Mouse (Mus musculus): ENCODE measurements around the gene Pcgf6.
A peak's percentile ranks its signal among the peaks of the same experiment; 100 is the strongest.

The Pcgf6 gene

DNA sequence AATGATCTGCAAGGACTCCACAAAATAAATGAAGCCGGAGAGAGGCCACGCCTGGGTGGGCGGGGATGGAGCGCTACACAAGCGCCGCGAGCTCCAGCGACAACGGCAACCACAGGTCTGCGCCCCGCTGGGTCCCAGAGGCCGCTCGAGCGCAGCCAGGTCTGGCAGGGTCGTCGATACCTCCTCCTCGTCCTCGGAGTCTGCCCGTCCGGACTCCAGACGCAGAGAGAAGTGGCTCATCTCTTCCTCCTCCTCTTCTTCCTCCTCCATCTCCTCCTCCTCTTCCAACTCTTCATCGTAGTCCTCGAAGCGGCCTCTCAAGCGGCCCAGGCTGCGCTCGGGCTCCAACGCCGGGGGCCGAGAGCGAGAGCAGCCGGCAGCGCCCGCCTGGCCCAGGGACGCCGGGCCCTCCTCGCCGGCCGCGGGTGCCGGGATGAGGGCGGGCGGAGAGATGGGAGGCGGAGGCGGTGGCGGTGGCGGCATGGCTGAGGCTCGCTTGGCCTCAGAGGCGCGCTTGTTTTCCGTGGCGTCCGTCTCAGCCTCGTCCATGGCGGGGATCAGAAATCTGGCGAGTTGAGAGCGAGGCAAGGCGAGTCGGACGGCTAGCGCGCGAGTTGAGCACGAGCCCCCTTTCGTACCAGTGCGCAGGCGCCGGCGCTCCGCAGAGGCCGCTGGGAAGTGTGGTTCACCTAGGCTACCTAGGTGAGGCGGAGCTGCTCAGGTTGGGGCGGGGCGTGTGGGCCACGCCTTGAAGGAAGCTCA lies at the start of gene Pcgf6:
TSS of gene Pcgf6 (minus strand) at position 636 of the 762 bp plus-strand sequence.
- peak; percentile 87 to 92 for DNase-seq

DNA sequence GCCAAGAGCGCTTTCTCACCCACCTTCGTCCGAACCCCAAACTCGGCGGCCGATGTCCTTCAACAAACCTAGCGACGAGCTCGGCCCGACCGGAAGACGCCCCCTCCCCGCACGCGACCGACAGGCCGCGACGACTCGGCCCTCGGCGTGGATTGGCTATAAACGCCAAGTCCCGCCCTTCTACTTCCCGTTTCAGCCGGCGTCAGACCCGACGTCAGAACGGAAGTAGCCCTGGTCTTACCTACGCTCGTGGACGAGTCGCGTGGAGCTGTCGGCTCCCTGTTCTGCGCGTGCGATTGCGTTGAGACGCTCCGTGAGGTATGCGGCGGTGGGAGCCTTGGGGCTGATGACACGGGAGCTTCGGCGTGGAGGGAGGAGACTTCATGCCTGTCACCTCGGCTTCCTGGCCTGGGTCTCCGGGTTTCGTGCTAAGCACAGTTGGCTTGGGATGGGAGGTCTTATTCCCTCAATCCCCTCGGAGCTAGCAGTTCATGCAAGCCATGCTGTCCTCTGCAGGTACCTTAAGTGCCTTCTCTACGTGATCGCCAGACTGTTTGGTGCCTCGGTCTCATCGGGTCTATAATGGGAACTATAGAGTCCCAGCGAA lies 39.9 kb upstream of the Pcgf6 start, which contains the start of the genes Usmg5 and Pdcd11:
TSS of gene Usmg5 (minus strand) at position 98 of the 607 bp plus-strand sequence.
TSS of gene Pdcd11 (plus strand) at position 219 of the 607 bp plus-strand sequence.
- peak; percentile 97 to 98 for DNase-seq

DNA sequence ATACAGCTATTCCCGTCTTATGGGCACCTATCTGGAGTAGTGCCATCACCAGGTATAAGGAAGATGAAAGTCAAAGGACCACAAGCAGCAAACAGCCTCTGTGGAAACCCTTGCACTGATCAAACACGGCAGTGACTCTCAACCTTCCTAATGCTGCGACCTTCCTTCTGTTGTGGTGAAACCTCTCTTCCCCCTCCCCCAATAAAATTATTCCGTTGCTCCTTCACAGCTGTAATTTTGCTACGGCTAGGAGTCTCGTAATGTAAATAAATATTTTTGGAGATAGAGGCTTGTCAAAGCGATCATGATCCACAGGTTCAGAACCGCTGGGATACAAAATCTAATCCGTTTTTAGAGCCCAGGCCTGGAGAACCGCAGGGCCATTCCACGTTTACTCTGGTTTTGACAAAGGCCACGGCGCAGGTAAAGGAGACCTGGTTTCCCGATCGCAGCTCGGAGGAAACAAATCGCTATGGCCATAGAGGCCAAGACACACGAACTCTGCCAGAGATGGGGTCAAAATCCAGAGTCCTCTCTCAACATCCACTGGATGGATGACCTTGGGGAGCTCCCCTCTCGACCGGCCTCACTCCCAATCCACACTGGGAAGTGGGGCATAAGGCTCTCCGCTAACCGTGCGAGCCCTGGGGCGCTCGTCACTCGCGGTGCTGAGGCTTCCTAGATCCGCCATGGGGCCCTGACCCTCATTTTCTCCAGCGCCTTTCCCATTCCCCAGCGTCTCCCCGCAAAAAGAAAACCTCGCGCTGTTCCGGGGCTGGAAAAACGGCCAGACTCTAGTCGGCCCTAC lies 39.2 kb upstream of the Pcgf6 start:
- peak; percentile 51 to 55 for DNase-seq

DNA sequence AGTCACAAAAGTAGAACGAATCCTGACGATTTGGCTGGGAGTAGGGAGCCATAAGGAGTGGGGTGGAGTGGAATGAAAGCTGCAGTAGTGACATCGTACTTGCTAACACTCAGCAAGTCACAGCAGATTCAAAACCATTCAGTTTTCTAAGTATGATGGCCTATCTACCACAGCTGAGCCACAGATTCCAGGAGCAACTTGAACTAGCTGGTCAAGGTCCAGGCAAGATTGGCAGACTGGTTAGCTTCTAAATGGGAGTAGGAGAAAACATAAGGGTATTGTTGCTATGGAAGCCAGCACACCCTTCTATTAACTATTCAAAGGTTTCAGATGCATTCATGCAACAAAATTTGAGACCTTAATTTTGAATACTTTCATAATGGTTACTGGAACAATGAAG lies 37.5 kb upstream of the Pcgf6 start:
- DNase-seq, result peak; percentile 68 to 73

DNA sequence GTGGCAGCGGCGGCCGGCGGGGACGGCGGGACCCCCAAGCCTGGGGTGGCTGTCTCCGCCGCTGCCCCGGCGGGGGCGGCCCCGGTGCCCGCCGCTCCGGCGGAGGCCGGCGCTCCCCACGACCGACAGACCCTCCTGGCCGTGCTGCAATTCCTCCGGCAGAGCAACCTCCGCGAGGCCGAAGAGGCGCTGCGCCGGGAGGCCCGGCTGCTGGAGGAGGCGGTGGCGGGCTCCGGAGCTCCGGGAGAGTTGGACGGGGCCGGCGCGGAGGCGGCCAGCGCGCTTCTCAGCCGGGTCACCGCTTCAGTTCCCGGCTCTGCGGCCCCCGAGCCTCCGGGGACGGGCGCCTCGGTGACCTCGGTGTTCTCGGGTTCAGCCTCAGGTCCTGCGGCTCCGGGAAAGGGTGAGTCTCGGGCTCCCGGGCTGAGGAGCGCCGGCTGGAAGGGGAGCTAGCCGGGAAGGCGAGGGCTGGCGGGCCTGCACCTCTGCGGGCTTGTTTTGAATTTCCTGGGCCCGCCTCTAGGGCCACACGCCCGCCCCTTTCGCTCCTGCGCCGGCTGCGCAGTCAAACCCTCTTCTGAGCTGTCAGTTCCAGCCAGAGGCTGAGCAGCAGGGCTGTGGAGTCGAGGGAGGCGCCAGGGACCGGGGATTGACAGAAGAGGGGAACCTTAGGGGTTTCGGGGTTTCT lies 17.4 kb upstream of the Pcgf6 start:
- peak; percentile 89 to 92 for DNase-seq

DNA sequence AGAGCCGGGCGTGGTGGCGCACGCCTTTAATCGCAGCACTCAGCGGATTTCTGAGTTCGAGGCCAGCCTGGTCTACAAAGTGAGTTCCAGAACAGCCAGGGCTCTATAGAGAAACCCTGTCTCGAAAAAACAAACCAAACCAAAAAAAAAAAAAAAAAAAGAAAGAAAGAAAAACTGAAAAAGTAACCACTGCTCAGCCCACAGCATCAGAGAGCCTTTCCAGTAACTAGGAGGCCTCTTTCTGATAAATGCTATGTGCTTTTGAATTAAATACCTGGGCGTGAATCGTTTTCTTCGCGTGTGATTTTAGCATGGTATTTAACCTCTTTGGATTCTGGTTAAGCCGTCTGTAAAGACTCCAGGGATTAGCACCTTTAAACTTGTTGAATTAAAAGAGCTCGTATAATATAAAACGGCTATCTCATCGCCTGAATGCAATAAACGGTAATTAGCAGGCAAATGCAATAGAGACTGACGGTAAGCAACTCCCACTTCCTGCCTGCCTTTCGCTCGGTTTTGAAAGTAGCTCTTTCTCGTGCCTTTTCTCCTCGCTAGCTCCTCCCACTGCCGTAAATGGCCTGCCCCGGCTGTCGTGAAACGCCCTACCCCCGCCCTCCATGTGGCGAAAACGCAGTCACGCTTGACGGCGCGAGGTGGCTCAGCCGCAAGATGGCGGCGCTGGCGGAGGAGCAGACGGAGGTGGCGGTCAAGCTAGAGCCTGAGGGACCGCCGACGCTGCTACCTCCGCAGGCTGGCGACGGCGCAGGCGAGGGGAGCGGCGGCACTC lies 16.6 kb upstream of the Pcgf6 start, which contains the start of gene Taf5:
TSS of gene Taf5 (plus strand) at position 651 of the 787 bp plus-strand sequence.
- DNase-seq, result peak; percentile 97 to 98

DNA sequence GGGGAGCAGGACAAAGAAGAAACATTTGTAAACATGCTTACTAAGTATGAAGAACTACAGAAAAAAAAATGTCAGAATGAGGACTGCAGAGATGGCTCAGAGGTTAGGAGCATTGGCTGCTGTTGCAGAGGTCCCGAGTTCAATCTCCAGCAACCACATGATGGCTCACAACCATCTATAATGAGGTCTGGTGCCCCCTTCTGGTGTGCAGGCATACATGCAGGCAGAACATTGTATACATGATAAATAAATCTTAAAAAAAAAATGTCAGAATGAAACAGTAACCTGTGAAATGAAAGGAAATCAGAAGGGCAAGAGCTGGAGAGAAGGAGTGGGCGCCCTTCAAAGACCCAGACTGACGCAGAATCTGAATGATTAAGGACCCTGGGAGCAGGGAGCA lies 15.2 kb upstream of the Pcgf6 start:
- DNase-seq, result no peak

DNA sequence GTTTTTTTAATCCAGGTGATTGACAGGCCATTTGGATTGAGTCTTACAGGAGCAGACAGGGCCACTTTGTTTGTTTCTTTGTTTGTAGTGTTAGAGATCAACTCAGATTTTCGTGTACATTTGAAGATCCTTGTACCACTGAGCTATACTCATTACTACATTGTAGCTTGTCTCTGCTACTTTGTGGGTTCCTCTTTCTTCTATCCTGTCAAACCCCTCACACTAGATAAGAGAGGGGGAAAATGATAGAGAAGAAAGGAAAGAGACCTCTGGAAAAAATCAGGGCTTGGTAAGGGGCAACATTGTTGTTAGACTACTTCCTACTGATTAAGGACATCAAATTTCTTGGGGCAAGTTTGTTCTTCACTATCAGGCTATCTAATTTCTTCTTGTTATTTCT lies 7.0 kb upstream of the Pcgf6 start:
- DNase-seq, result no peak

DNA sequence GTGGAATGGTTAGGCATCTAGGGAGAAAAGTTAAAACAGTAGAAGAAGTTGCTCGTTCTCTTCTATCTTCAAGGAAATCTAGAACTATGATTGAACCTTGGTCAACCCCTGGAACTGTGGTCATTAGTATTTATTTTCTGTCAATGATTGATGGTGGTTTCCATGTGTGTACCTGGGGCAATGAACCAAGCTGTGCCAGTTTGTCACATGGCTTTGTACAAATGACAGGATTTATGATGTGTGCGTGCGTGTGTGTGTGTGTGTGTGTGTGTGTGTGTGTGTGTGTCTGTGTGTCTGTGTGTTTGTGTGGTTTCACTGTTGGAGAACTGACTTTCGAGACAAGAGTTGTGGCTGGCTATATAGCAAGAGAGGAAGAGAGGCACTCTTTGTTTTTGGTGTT lies 2.8 kb upstream of the Pcgf6 start:
- DNase-seq, result peak; percentile 68 to 78

DNA sequence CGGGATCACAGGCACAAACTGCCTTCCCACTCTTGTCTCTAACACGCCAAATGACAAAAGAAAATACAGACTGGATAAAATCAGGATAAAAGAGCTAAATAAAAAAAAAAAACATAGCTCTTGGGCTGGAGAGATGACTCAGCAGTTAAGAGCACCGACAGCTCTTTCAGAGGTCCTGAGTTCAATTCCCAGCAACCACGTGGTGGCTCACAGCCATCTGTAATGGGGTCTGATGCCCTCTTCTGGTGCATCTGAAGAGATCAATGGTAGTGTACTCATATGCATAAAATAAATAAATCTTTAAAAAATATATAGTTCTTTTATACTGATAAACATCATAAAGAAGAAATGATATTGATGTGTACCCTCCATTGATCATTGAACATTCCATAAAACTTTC lies 2.2 kb upstream of the Pcgf6 start:
- no peak for DNase-seq

DNA sequence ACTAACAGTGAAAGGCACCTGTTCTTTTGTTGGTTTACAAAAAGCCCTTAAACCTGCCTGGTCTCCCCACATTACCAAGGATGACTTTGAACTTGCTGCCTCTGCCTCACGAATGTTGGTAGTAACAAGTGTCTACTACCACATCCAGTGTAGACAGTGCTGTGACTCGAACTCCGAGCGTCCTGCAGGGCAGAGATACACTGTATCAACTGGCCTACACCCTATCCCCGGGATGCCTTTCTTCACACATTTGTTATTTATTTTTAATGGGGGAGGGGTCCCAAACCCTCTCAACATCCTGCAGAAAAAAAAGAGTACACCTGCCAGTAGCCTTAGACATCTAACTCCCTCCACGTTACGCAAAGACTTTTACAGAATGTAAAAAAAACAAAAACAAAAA lies 866 bp downstream of the Pcgf6 start:
- no peak for DNase-seq

DNA sequence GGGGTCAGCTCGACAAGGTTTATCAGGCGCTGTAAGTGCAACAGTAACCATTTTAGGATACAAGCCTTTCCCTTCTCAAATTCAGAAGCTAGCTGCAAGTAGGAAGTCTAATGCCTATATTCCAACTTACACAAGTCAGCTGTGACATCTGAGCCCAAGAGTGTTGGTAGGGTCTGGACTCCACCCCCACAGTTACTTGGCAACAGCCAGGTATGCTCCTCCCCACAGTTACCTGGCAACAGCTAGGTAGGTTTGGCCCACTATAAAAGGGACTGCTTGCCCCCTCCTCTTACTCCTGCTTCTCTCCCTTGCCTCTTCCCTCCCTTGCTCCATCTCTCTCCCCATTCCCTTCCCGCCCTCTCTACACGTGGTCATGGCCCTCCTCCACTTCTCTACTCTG lies 1.6 kb downstream of the Pcgf6 start:
- DNase-seq, result no peak

DNA sequence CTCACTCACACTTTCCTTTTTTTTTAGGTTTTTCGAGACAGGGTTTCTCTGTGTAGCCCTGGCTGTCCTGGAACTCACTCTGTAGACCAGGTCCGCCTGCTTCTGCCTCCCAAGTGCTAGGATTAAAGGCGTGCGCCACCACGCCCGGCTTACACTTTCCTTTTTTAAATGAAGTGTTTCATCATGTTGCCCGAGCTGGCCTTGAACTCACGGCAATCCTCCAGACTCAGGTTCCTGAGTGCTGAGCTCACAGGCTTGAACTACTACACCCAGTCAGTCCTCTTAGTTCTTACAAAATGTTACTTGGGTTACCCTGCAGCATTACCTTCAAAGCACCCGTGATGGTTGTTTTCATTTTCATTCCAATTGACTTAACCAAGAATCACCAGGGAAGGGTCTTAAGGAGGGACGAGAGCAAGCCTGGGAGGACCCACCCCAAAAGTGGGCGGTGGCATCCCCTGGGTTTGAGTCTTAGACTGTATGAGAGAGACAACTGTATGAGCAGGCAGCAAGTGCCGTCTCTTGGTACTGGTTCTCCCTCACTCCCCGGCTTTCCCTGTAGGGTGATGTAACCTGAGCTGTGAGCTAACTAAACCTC lies 3.4 kb downstream of the Pcgf6 start:
- no peak for DNase-seq

DNA sequence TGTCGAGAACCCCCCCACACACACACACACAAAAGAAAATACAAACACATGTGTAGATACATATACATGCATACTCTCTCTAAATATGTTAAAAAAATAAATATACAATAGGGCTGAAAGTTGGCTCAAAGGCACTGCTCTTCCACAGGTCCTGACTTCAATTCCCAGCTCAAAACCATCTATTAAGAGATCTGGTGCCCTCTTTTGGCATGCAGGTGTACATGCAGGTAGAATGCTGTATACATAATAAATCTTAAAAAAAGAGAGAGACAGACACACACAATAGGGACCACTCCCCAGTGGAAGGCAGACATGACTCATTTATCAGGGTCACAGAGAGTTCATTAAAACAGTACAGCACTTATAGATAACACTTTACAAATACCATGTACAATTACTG lies 4.4 kb downstream of the Pcgf6 start:
- no peak for DNase-seq

DNA sequence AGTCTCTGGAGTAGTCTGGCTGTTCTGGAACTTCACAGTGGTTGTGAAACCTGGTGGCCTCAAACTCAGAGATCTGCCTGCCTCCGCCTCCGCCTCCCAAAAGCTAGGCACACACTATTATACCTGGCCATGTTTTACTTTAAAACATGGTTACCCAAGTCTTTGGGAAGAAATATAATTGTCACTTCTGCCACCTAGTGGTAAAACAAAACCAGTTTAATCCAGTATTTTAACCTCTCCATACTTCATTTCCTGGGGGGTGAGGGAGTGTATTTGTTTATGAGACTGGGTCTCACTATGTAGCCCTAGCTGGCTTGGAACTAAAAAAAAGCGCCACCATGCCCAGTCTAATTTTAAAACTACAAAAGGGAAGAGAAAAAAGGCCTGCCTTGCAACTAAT lies 7.1 kb downstream of the Pcgf6 start:
- DNase-seq, result no peak

DNA sequence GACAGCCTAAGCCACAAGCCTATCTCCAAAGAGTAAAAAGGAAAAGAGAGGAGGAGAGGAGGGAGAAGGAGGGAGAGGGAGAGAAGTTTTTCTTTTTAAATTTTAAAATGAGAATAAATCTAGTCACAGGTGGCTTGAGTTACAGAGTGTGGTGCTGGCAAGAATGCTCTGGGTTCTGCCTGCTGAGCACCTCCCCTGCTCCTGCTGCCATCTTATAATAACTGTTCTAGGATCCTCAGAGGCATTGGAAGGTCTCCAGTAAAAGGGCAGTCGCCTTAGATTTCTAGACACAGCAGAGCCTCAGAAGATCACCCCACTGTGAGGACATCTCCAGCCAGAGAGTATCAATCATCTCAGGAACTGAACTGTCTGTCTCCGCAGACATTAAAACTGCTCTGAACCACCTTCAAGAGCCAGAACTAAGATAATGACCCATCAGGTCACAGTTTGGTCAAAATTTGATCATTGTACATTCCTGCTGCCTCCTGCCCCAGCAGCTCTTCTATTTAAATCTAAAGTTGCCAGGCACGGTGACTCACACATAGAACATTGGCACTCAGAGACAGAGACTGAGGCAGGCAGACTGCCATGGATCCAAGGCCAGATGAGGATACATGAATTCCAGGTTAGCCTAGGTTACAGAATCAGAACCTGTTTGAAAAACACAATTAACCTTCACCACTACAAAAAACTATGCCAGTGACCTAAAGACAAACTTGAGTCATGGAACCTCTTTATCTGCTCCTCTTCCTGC lies 9.8 kb downstream of the Pcgf6 start:
- no peak for DNase-seq

DNA sequence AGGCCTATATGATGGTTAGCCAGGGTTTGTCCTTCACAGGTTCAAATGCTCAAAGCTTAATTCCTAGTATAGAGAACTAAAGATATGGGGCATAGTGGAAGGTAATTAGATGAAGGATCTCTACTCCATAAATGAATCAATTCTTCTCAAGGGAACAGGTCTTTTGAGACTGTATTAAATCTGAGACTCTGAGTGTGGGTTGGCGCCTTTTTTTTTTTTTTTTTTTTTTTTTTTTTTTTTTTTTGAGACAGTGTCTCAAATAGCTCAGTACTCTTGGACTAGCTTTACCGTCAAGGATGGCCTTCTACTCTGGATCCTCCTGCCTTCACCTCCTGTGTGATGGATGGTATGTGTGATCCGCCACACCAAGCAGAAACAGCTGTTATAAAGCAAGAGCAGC lies 14.1 kb downstream of the Pcgf6 start:
- DNase-seq, result no peak

DNA sequence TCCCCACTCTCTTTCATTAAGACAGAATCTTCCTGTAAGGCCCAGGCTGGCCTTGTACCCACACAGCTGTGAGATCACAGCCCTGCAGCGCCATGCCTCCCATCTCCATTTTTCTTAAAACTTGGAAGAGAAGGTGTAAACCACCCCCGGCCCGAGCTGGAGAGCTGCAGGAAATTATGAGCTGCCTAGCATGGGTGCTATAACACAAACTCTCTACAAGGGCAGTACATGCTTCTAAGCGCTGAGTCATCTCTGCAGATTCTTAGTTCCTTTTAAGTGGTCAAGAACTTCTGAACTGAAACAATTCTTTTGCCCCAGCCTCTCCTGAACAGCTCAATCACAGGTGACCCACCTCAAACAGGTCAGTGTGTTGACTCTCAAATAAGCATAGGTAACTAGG lies 15.8 kb downstream of the Pcgf6 start:
- no peak for DNase-seq

DNA sequence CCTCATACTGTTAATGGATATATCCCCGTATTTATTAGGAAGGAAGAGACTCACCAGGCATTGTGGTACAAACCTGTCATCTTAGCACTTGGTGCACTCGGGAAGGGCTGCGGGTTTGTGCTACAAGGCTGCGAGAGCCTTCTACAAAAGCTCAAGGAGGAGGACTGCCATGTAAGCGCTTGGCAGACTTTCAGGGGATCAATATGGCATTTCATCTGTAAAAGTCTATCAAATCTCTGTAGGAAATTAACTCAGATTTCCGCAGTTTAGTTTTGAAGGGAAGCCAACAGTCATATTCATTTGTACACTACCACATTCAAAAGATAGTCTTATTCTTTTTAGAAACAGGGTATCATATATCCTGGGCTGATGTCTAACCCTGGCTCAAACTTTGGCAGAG lies 18.9 kb downstream of the Pcgf6 start:
- no peak for DNase-seq

DNA sequence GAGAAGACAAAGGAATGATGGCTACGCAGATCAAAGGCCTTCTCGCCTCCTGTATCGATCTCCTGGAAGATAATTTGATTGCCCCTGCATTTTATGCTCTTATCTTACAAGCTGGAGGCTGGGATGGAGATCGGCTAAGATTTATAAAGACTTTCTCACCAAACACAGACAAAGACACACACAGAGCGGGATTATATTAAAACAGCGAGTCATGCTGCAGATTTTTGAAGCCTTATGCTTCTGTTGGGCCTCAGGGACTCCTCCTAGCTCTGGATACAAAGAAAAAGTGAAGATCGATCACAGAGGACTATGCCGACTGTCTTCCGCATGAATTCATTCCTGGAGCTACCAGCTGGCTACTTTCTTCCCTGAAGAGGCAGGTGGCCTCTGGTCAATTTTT lies 20.9 kb downstream of the Pcgf6 start:
- no peak for DNase-seq

DNA sequence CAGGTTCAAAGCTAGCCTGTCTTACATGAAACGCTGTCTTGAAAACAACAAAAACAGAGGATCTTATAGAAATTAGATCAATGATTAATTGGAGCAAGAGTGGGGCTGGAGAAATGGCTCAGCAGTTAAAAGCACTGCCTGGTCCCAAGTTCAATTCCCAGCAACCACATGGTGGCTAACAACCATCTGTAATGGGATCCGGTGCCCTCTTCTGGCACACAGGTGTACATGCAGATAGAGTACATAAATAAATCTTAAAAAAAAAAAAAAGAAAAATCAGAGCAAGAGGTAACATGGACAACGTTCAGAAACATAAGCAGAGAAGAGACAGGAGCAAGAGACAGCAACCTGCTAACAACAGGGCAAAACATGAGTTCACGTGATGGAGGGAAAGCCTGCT lies 24.2 kb downstream of the Pcgf6 start:
- DNase-seq, result no peak
